Mouse (Mus musculus): ENCODE results near the gene Faiml.
A peak's percentile ranks its signal among the peaks of the same experiment; 100 is the strongest.

Faiml gene

DNA sequence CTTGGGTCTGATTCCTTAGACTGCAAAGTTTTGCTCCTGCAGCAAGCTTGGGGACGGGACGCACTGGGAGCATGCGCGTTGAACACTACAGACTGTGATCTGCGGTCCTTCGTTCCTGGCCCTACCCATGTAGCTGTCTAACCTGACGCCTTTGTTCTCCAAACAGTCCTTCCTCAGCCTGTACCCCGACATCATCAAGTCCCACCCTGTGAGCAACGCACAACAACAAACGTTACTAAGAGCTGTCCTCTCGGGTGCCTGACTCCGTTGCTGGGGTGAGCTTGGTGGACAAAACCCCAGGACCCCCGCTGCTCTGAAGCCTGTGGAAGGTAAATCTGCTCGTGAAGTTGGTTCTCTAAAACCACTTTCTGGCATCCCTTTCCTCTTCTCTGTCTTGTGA lies at the start of gene Faiml:
Gene Faiml (minus strand): TSS at position 101 of the 400 bp plus-strand sequence.
- no peak for DNase-seq

DNA sequence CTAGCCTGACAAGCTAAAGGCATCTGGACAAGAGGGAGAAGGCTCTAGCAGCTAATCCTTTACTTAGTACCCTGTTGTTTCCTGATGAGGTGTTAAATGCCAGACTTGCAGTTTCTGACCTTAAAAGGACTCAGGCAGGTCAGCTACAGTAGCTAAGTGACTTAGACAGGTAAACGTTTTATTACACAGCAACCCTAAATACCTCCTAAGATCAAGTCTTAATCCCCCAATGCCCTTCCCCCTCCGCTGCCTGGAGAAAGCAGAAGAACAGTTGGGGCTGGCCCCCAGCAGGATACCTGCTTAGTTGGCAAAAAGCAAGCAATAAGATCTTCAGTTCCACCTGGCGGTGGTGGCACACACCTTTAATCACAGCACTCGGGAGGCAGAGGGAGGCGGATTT lies 21.9 kb upstream of the Faiml start:
- DNase-seq: no peak

DNA sequence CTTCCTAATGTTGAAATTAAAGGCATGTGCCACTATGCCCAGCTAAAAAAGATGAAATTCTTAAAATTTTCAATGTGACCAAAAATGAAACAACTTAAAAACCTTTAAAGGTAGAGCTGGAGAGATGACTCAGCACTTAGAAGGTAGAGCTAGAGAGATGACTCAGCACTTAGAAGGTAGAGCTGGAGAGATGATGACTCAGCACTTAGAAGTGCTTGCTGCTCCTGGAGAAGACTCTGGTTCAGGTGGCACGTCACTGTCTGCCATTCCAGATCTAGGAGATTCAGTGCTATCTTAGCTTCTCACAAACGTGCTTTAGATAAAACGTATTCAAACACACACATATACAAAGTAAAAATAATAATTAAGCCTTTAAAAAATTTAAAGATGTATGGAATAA lies 19.8 kb upstream of the Faiml start:
- no peak for DNase-seq

DNA sequence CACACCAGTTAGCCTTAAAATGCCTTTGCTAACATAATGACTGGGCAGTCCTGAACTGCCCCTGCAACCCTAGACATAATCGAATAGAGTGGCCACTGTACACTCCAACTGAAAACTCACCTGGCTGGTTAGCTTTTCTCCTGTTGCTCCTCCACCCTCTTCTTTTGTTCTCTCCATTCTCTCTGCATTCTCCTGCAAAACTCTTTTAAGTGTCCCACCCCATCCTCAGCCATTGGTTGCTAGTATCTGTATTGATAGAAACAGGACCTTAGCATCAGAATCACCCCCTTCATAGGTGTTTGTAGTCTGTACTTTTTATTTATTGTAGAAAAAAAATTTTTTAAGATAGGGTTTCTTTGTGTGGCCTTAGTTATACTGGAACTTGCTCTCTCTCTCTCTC lies 19.2 kb upstream of the Faiml start:
- no peak for DNase-seq

DNA sequence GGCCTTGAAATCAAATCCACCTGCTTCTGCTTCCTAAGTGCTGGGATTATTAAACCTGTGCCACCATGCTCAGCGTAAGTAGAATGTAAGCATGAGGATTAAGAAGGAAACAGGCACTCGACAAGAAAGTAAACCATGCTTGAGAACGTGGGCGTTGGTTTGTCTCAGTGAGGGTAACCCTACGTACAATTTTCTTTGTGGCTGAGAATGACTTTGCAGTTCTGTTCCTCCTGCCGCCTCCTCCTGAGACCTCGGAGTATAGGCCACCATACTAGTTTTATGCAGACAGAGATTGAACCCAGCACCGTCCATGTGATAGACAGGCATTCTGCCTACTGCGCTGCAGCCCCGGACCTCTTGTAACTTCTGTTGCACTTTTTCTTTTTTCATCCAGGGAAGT lies 16.8 kb upstream of the Faiml start:
- no peak for DNase-seq

DNA sequence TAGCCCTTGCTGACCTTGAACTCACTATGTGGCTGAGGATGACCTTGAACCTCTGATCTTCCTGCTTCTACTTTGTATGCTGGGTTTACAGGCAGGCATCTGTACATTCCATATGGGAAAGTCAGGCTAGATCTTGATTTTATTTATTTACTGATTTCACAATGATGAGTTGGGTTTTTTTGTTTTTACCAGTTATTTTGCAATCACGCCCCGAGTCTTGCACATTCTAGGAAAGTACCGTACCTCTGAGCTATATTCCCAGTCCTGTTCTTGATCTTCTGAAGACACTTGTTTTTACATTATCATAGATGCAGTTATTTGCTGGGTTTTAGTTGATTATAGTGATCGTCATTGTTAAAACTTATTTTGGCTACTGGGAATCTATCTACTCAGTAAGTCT lies 11.9 kb upstream of the Faiml start:
- no peak for DNase-seq

DNA sequence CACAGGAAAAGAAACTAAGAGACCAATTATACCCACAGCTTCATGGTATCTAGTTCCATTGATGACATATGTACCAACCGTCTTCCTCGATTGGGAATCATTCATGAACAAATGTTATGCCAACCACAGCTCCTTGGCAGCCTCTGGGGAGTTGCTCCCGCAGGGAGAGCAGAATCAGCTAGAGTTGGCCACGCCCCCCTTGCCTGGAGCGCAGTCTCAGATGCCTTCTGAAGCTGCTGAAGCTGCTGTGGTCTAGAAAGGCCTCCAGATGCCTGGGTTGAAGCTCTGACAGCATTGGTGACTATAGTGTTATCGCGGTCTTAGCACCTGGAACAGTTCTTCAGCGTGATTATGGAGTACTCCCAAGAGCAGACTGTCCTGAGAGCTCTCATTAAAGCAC lies 11.3 kb upstream of the Faiml start:
- DNase-seq: no peak

DNA sequence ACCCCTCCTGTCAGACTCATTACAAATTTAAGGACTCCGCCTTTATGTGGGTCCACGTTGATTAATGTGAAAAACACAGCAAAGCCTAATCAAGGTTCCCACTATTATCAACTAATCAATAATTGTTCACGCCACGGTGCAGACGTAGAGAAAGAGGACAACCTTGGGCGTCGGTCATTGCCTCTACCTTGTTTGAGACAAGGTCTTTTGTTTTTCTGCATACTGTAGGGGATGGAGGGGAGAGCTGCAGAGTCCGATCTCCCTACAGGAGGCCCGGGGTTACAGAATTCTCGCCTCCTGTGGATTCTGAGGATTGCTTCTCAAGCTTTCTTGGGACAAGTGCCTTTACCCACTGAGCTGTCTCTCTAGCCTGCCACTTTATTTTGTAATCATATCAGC lies 6.9 kb upstream of the Faiml start:
- no peak for DNase-seq

DNA sequence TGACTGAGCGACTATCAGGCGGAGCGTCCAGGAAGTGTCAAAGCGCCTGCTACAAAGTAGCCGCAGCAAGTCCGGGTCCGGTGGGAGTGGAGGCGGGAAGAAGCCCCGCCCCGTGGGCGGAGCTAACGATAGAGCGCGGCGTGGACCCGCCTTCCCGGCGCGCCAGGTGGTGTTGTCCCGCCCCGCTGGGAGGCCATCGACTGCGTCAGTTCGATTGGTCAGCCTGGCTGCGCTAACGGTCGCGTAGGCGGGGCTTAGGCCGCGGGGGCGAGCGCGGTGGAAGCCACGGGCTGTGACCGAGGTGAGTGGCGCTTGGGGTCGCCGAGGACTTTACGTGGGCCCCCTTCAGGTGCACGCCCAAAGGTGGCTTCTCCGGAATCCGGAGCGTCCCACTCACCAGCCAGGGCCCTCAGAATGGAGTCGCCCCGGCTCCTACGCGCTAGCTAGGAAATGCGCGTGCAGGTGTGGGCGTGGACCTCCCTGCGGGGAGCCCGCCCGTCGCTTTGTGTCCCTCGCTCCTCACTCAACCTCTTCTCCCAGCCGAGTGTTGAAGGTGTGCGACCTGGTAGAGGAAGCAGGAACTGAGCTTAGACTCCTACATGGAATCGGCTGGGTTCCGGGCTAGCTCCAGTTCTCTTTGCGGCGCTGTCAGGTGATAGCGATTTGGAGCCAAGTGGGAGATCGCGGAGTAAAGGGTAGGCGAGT lies 6.3 kb upstream of the Faiml start, which contains the start of gene Cep70:
Gene Cep70 (plus strand): TSS at position 178 of the 705 bp plus-strand sequence.
- DNase-seq: peak; percentile 92 to 95

DNA sequence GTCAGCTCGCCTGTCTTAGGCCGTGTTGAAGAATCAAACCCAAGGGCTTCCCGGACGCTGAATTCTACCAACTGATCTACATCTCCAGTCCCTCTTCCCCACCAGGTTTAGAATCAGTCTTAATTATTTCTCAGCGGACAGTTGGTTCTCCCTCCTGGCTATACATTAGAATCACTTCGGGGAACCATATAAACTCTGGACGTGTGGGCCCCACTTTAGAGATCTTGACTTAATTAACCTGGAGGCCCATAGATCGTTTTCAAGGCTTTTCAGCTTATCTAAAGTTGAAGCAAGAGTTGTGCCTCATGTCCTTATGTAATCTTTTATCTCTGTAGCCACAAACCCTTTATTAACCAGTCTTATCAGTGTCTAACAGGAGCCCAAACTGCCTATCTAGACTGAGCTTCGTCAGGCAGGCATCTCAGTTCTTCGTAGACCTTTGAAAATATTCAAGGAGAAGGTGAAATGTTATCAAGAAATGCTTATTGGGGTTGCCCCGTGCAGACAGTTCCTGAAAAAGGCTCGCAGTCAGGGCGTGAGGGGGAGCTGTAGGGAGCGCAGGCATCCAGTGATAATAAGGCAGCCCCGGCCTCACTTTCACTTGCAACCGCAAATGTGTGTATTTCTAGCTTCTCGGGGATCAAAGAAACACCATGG lies 5.6 kb upstream of the Faiml start:
- DNase-seq: no peak

DNA sequence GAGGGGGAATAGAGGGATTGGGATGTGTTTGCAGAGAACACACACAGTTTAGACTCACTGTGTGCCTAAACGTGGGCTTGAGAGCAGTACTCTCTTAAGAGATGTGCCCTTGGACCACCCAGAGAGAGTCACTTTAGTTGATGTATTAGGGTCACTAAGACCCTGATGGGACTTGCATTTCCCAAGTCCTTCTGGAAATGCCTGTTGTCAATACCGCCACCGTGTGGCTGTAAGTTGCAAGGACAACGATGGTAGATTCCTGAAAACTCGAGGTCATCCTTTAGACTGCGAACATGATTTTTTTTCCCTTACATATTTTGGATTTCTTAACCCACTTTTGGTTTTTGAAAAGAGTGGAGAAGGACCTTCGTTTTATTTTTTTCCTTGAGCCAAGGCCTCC lies 5.0 kb upstream of the Faiml start:
- peak in 1 of 2 experiments; percentile 15 for DNase-seq

DNA sequence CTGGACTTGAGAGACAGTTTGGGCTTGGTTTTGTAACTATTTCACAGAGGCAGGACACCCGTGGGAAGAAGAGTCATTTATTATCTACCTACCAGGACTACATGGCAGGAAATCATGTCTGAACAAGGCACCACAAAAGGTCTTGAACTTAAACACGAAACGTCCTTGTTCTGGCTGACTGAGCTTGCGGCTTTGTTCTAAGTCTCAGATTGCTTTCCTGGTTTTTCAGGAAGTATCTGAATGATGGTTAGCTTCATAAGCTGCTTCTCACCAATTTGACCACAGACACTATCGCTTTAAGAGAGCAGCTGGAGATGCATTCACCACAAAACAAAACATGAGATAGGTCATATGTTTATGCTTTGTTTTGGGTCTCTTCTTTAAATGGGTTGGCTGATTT lies 3.5 kb upstream of the Faiml start:
- no peak for DNase-seq

DNA sequence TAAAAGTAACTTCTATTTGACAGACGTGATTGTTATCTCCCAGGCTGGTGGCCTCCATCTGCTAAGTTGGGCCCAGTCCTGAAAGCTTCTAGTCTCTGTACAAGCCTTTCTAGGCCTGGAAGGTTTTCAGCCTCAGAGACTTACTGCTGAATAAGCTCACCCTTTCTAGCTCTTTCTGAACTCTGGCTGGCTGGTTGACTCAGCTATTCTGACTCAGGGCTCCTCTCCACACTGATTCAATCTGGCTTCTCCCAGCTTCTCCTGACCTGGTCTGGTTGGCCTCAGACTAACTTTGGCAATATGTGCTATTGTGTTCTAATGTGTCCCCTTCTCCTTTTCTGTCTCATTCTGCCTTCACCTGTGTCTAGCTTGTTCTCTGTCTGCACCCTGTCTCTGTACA lies 2.2 kb upstream of the Faiml start:
- no peak for DNase-seq

DNA sequence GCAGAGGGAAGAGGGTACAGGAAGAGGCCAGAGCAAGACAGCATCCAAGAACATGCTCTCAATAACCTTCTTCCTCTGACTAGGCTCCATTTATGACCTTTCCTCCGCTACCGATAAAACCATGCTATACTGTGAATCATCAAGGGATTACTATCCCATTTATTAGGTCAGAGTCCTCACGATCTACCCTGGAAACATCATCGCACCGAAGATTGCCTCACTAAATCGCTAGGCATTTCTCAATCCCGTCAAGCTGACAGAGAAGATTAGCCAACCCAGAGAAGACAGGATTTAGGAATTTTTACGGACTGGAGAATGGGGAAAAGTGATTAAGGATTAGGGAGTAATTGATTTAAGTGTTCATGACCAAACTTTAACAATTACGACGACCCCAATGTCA lies 1.2 kb upstream of the Faiml start:
- DNase-seq: no peak

DNA sequence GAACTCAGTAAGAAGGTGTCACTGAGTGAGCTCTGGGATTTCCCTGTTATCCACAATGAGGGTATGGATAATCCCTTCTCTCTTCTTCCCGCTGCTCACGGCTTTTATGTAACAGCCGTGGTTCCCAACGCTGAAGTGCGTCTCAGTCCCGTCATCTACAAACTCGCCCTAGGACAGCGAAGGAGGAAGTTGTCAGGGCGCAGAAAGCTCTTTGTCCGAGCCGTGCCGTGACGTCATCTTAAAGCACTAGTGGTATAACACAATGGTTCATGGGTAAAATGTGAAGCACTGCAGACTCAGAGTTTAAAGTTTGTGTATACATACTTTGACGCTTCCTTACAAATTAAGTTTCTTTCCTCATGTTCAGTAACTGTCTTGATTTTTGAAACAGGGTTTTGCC lies 7.6 kb downstream of the Faiml start:
- no peak for DNase-seq

DNA sequence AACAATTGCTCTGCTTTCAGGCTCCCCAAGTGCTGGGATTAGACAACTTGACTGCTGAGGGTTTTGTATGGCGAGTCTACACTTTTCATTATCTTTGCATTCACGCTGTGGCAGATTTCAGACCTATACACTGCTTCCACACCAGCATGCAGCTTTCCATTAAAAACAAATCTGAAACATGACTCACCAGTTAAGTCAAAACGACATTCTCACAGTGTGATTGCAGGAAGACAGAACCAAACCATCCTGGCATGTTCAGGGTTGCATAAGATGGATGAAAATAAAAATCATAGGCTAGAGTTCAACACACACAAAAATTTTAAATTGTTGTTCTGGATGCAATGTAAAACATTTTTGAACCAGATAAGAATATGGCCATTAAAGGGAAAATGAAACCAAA lies 12.5 kb downstream of the Faiml start:
- DNase-seq: no peak

DNA sequence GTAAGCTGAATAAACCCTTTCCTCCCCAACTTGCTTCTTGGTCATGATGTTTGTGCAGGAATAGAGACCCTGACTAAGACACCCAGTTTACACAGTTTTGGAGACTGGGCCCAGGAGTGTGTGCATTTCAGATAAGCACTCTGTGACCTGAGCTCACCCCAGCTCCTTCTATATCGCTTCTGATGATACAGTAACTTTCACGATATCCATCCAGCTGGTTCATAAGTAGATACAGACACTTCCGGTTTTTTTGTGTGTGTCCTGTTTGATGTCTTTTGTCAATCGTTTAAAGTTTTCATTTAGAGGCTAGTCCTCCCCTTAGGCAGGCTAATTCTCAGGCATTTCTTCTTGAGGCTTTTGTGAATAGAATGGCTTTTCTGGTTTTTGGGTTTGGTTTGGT lies 15.4 kb downstream of the Faiml start:
- no peak for DNase-seq

DNA sequence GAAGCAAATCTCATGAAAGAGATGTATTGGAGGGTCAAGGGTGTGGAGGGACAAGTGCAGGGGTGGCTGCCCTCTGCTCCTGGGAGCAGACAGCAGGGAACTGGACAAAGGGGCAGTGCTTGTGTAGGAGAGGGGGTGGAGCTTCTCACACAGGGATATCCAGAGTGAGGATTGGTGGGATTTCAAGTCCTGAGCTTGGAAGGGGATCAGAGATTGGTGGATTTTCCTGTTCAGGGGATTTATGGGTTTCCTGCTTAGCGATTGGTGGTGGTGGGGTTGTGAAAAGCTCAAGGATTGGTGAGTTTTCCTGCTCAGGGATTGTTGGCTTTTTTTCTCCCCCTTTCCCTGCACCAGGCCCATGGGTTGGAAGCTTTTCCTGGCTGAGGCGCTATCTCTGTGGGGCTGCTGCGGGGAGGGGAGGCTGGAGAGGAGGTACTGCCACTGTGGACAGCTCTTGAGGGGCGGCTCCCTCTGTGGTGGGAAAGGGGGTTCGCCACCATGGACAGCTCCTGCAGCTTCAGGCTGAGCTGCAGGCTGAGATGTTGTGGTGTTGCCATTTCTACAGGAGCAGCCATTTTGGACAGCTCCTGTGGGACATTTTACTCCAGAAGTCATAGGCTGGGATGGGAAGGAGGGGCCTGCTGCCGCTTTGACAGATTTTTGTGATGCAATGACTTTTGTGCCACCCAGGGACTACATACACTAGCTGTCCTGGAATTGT lies 18.9 kb downstream of the Faiml start:
- no peak for DNase-seq

DNA sequence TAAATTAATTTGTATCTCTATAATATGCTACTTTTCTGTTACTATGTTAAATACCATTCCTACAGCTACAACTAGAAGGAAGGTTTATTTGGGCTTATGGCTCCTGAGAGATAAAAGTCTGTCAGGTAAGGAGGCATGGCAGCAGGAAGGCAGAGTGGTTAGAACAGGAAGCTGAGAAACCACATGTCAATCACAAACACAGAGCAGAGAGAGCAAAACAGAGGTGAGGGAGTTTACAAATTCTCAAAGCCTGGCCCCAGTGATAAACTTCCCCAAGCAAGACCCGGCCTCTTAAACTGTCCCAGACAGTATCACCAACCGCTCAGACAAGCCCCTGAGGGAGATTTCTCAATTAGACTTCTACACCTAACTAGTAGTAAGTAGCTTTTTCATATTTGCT lies 20.9 kb downstream of the Faiml start:
- DNase-seq: no peak

DNA sequence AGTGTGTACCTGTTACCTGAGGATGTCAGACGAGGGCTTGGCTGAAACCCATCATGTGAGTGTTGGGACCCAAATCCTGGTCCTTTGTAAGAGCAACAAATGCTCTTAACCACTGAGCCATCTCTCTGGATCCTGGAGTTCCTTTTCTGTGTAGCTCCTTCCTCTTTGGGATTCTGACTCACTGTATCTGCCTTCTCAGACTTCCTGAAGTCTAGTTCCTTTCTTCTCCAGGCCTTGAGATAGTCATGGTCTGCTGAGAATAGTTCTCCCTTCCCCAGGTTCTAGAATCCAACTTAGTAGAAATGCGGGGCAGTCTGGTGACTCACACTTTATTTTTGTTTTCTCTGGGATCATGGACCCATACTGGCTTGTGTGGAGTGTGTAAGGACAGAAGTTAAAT lies 24.4 kb downstream of the Faiml start:
- no peak for DNase-seq

DNA sequence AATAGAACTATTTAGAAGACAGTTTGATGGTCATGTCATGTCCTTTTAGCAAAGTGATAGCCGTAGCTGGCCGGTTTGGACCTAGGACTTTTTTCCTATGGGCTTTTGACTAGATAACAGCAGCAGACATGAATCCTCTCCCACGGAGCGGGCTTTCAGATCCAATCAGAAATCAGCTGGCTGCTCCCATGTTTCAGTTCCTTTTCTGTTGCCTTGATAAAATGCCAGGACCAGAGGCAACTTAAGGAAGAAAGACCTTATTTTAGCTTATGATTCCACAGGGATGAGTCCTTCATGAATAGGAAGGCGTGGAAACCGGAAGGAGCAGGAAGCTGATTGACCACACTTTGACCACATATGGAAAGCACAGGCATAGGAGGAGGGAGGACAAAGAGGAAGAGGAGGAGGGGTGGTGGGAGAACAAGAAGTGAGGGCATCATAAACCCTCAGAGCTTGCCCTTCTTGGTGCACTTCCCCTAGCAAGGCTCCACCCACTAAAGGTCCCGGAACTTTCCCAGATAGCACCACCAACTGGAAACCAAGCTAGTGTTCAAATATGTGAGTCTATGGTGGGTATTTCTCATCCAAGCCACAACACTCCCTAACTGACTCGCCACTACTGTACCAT lies 53.9 kb downstream of the Faiml start:
- no peak for DNase-seq

DNA sequence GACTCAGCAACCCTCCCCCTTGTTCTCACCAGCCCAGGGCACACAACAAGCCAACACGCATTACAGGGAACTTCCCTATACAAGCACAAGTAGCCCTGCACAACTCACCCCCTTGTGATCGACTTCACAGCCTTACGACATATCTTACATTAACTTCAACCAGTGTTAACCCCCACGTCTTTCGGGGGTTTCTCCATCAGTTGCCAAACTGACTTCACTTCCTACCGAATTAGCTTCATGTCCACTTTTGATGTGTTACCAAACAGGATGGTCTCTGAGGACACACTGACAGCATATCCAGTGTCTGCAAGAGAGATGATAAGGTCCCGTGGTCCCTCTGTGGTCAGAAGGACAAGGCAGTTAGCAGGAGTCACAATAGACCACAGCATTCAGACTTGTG lies 54.9 kb downstream of the Faiml start:
- no peak for DNase-seq

DNA sequence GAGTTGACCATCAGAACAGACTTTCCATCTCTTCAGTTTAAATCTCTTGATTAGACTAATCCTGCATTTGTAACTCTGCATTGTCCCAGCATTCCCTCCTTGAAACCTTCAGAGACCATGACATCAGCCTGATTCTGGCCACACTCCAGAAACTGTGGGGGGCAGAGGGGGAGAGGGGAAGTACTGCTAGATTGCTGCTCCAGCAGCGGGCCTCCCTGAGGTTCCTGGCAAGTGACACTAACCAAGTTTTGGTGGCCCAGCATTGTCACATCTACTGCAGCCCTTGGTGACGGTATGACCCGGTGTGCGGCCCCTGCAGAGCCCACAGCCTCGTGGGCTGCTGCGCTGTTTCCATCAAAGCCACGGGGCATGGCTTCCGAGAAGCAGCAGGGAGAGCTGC lies 56.8 kb downstream of the Faiml start:
- no peak for DNase-seq

All from thymus, adult 18-20 months (tissue).